Mouse (Mus musculus): Measurements from ENCODE around the gene Rab37. TPM values are rescaled to one million over a fixed set of nuclear protein-coding genes. Genes with fewer than 3 reads are reported as not detected.

Rab37 gene
- 1.3 and 1.4 TPM in 2 replicates for polyA plus RNA-seq (2012)

DNA sequence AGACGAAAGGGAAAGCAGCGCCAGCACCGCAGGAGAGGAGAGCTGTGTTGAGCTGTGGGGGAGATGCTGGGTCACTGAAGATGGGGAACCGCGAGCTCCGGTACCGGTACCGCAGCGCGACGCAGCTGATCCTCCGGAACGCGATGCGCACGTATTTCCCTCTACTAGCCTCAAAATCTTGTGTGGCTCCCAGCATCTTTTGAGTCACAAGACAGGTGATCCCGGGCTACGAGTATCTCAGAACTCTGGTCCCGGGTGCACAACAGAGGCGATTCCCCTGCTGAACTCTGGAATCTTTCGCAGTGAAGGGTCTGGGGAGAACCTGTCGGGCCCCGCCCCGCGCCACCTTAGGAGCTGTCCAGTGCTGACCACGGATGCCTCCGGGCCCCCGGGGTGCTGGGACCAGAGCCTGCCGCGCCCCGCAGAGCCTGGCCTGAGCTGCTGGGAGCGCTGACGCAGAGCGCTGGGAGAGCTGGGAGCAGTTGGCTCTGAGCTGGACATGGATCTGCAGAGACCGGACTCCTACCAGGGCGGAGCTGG lies at the start of gene Rab37:
Gene Rab37, plus strand, starts transcription at position 70 of the 540 bp plus-strand sequence.
- no peak for TF ChIP-seq GATA1 (IDR thresholded peaks at IDR 0.05; ENCODE audit: low read length)

DNA sequence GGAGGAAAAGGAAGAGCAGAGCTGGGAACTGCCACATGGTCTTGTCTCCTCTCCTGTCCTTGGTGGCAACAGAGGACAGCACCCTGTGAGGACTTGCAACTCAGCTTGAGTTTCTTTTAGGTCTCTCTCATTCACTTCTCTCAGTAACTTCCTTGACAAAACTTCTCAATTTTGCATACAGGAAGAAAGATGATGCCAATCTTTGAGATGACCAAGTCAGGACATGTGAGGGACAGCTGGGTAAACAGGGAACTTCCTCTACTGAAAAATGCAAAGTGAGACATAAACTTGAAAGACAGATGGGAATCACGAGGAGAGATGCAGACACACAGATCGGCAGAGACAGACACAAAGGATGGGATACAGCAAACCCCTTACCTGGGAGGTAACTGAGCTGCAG lies 43.0 kb upstream of the Rab37 start, which contains the start of gene Cd300ld3:
Gene Cd300ld3, minus strand, starts transcription at position 151 of the 400 bp plus-strand sequence.
- TF ChIP-seq GATA1 (IDR thresholded peaks at IDR 0.05; ENCODE audit: low read length): no peak

DNA sequence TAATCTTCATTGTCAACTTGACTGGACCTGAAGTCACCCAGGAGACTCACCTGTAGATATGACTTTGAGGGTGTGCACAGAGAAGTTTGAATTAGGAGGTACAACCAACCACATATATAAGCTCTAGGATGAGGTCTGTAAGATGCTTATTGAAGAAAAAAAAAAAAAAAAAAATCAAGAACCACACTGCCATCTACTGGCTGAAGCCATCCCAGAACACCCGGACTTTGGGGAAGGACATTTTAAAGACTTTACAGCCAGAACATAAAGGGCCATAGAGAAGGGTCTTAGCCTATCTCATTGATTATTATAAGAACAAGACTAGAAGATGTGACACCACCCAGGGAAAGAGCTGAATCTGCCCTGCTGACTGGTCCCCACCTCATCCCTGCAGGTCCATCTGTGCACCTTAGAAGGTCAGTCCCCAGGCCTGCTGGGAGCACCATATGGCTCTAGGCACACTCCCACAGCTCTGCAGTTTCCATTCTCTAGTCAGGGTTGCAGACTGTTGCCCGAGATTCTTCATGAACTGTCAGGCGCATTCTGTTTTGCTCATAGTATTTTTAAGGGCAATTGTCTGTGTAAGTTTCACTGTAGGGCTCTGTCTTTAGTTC lies 41.8 kb upstream of the Rab37 start:
- TF ChIP-seq GATA1 (IDR thresholded peaks at IDR 0.05; ENCODE audit: low read length): no peak

DNA sequence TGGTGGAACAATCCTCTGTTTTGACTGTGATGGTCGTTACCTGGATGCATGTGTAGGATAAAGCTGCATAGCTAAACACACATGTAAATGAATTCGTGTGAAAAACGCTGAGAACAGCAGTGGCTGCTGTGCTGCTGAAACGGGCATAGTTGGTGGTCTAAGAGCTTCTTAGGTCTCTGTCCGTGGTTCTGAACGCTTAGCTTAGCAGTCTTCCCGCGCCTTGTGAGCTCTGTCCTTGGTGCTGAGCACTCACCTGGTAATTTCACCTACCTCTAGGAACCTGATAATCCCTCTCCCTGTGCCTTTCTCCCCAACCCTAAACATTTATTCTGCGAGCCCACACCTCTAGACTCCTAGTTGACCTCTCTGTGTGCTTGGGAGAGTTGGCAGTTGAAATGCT lies 39.0 kb upstream of the Rab37 start:
- TF ChIP-seq GATA1 (IDR thresholded peaks at IDR 0.05; ENCODE audit: low read length): peak; percentile 8

DNA sequence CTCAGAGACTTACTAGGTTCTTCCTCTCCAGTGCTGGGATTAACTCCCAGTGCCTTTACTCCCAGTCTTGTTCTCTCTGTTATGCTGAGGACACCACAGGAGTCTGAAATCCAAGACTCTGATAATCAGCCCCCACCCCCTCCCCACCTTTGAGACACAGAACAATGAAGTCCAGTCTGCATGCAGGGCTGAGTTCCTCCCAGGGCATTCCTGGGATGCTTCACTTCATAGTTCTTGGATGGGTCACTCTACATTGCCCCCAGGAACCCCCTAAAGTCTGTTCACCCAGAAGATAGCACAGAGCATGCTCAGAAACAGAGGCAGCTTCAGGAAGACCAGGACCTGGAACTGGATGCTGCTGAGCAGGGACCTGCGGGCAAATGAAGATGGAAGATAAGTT lies 38.2 kb upstream of the Rab37 start:
- TF ChIP-seq GATA1 (IDR thresholded peaks at IDR 0.05; ENCODE audit: low read length): no peak

DNA sequence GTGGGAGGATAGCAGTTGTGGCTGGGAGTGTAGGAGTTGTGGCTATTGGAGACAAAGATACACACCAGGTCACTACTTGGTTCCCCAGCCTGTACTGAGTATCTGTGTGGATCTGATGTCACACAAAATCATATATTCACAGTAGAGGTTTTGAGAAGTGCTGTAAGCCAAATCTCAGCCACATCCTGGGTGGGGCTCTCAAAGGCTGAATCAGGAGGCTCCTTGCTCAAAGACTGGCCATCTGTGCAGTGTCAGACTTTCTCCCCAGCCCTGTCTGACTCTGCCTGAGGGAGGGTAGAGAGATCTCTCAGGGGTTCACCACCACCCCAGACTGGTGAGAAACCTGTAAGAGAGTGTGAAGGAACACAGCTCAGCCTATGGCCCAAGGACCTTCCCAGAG lies 36.7 kb upstream of the Rab37 start:
- TF ChIP-seq GATA1 (IDR thresholded peaks at IDR 0.05; ENCODE audit: low read length): no peak

DNA sequence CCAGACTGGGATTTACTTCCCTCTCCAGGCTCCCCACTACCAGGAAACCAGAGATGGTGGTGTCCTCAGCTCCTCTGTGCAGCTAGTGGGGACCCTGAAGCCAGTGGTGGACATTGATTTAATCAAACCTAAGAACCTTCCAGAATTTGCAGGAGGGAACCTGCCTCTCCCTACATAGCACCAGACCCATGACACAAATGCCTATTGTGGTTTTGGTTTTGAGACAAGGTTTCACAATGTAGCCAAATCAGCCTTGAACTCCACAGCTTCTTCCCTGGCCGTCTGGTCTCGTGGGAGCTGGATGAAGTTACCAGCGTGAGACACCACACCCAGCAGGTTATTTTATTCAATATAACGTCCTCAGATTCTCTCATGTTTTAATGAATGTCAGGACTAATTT lies 32.5 kb upstream of the Rab37 start:
- no peak for TF ChIP-seq GATA1 (IDR thresholded peaks at IDR 0.05; ENCODE audit: low read length)

DNA sequence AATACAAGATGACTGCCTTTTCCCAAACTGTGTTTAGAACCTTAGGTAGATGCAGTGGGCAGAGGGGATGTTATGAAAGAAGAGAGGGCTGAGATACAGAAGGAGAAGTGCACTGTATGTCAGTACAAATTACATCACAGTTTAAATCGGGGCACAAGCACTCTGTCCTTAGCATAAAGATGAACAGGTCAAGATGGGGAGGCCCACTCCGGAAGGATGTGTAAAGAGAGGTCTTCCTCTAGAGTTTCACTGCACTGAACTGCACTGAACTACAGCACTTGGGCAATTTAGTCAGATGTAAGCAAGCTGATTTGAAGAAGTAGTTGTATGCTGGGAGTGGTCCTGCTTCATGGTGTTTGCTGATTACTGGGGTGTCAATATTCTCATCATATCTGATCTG lies 31.4 kb upstream of the Rab37 start:
- no peak for TF ChIP-seq GATA1 (IDR thresholded peaks at IDR 0.05; ENCODE audit: low read length)

DNA sequence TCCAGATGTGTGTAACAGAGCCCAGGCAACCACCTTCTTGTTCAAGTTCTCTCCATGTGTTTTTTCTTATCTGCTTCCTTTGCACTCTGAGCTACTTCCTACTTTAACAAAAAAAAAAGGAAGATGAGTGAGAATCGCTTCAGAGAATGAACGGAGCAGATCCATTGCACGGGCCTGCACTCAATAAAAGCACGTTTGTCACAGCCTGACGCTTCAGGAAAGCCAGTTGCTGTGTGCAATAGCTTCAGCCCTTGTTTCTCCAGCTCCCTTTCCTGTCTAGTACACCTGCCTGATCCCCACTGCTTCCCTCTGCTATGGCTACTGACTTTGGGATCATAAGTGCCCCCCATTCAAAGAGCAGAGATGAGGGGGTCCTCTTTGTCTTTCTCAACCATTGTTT lies 29.2 kb upstream of the Rab37 start, which contains the start of gene Cd300e:
Gene Cd300e, minus strand, starts transcription at position 101 of the 400 bp plus-strand sequence.
- TF ChIP-seq GATA1 (IDR thresholded peaks at IDR 0.05; ENCODE audit: low read length): no peak

DNA sequence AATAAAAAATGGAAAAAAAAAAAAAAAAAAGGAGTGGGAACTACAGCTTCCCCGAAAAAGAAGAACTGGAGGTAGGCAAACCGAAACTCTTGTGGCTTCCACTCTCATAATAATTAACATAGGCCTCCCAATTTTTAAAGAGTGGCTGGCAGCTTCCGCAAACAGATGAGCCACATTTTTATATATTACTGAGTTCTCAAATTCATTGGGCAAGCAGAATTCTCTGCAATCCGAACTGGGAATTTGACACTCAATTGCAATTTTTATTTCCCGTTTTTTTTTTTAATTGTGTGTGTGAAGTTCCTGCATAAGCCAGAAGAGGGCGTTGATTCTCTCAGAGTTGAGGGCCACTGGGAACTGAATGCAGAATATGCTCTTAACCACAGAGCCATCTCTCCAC lies 24.5 kb upstream of the Rab37 start:
- TF ChIP-seq GATA1 (IDR thresholded peaks at IDR 0.05; ENCODE audit: low read length): no peak

DNA sequence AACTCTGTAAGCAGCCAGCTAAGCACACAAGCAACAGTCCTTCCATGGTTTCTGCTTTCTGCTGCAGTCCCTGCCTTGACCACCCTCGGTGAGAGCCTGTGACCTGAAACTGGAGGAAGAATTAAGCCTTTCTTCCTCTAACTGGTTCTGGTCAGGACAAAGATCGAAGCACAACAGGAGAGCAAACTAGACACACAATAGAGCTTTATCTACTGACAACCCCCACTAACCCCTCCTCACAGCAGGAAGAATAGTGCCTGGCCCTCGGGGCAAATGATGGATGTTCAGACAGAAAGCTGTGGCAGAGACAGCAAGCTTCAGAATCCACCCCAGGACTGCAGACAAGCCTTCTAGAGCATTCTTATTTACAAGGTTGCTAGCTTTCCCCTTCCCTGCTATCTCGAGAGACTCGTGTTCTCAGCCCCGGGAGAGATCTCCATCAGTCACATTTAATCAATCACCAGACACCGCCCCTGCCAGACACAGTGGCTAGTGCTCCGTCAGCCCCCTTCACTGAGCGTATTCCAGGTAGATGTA lies 20.1 kb upstream of the Rab37 start:
- TF ChIP-seq GATA1 (IDR thresholded peaks at IDR 0.05; ENCODE audit: low read length): no peak

DNA sequence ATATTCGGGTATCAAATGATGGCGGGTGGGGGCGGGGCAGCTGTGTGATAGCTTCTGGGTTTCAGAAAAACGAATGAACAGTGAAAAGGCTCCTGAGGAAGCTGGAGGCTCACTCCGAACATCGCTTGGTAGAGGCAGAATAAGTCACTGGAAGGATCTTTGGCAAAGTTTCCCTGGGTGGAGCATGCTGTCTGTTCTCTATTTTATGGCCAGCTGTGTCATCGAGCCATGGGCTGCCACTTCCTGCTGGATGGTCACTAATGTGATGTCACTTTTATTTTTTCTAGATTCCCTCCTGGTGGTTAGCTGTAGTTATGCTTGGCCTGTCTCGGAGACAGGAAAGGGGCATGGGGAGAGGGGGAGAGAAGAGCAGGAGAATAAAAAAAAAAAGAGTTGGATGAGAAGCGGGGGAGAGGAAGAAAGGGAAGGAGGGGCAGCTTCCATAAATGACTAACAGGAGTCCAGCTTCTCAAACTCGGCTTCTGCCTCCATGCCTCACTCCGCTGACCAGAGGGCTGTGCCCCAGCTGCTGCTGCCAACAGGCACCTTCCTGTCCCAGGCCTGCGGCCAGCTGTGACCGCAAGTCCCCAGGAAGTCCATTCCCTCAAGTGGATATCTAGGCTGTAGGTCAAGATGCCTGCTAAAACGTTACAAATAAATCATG lies 19.5 kb upstream of the Rab37 start:
- no peak for TF ChIP-seq GATA1 (IDR thresholded peaks at IDR 0.05; ENCODE audit: low read length)

DNA sequence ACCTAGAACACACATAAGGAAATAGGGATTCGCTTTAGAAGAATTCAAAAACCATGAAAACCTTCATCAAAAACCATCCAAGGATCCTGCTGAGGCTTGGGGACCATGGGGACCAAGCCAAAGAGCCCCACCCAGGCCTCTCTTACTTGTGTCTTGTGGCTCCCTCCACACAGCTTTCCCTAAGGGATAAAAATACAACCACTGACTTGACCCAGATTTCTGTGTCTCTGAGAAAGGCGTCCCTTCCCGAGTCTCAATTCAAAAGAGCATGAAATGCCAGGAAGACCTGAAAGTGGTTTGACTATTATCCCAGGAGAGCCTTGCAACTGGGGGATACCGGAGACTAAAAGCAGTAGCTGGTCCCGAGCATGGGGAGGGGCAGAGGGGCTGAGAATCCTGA lies 18.2 kb upstream of the Rab37 start:
- TF ChIP-seq GATA1 (IDR thresholded peaks at IDR 0.05; ENCODE audit: low read length): no peak

DNA sequence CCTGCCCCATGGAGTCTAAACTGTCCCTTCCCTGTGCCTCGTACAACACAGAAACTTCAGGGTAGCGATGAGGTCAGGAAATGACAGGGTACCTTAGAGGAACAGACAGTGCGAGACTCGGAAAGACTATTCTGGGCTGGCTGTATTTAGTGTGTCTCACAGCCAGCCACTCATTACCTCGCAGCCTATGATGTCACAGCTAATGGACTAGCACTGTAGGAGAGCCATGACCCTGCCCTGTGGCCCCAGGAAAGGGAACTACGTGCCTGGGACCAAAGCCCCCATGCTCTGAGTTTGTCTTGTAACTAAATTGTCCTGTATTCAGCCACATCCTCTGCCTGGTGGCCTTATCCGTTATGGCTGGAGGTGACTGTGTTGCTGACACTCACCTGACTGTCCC lies 15.8 kb upstream of the Rab37 start:
- TF ChIP-seq GATA1 (IDR thresholded peaks at IDR 0.05; ENCODE audit: low read length): no peak

DNA sequence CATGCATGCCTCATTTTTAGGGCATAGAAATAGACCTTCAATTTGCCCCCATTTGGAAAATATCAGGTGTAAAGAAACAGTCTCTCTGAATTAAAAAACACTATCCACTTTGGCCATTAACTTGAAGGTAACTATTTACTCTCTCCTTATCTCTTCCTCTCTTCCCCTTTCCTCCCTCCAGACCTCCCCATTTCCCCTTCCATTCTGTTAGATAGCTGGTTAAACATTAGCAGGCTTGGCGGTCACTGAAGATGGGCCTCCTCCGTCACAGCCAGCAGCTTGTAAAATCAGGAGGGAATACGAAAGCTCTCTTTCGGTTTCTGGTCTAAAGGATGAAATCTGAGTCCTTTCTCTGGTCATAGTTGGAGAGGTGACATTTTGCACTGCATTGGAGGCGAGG lies 15.4 kb upstream of the Rab37 start:
- TF ChIP-seq GATA1 (IDR thresholded peaks at IDR 0.05; ENCODE audit: low read length): no peak

DNA sequence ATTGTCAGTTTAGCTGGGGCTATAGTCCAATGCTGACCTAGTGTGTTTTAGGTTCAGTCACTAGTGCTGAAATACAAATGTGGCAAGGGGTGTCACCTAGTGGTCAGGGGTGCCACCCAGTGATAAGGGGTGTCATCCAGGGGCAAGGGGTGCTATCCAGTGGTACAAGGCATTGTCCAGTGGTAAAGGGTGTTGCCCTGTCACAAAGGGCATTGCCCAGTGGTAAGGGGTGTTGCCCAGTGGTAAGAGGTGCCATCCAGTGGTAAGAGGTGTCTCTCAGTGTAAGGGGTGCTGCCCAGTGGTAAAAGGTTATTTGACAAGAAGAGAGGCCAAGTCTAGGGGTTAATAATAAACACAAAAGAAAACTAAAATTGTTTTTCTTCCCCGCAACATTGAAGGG lies 13.8 kb upstream of the Rab37 start:
- no peak for TF ChIP-seq GATA1 (IDR thresholded peaks at IDR 0.05; ENCODE audit: low read length)

DNA sequence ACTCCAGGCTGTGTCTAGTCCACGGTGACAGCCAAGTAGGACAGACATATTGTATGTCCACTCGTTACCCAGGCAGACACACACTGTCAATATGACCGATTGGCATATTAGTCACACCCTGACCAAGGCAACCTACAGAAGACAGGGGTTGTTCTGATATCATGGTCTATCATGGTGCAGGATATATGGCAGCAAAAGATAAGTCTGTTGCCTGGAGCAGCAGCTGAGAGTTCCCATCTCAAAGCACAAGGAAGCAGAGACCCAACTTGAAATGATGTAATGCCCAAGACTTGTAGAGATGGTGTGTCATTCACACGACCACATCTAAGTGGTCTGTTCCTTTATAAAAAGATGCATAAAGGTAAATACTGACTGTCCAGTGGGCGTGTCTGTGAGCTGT lies 12.6 kb upstream of the Rab37 start:
- TF ChIP-seq GATA1 (IDR thresholded peaks at IDR 0.05; ENCODE audit: low read length): no peak

Measured in G1E-ER4 (cell line).